Mouse (Mus musculus) intestine, embryonic 16.5 days (tissue): Measurements from ENCODE around the gene Tm6sf1. TPM values are rescaled to one million over a fixed set of nuclear protein-coding genes. Genes with fewer than 3 reads are reported as not detected.

Experiments used
- ATAC-seq: fragments of 200-750 bp; cut with Nextera tagmentation; 2 replicates; pipeline ENCODE4 v1.8.0; 2017; ENCODE audit warnings: moderate TSS enrichment, moderate library complexity
- H3K27ac ChIP-seq: fragments of 300-500 bp; sonication (generic); 2 replicates; pipeline ENCODE4 v1.5.1; 2014; ENCODE audit warnings: mild to moderate bottlenecking, low read length
- H3K27me3 ChIP-seq: fragments of 300-500 bp; sonication (generic); replicated peaks from 2 replicates; pipeline ENCODE4 v1.6.1; 2014; ENCODE audit warnings: low read length, control low read depth, mixed read lengths; ENCODE audit not compliant: control insufficient read depth, insufficient read depth
- H3K36me3 ChIP-seq: fragments of 300-500 bp; sonication (generic); 2 replicates; pipeline ENCODE4 v1.6.1; 2014; ENCODE audit warnings: low read length, control low read depth; ENCODE audit not compliant: control insufficient read depth, insufficient read depth
- H3K4me1 ChIP-seq: fragments of 300-500 bp; sonication (generic); 2 replicates; pipeline ENCODE4 v1.6.1; 2014; ENCODE audit warnings: low read length, control low read depth, mixed read lengths; ENCODE audit not compliant: control insufficient read depth, insufficient read depth
- H3K4me2 ChIP-seq: fragments of 300-500 bp; sonication (generic); 2 replicates; pipeline ENCODE4 v1.6.1; 2014; ENCODE audit warnings: low read depth, low read length, control low read depth
- H3K4me3 ChIP-seq: fragments of 300-500 bp; sonication (generic); 2 replicates; pipeline ENCODE4 v1.5.1; 2014; ENCODE audit warnings: mild to moderate bottlenecking, low read length
- H3K9ac ChIP-seq: fragments of 300-500 bp; sonication (generic); 2 replicates; pipeline ENCODE4 v1.6.1; 2014; ENCODE audit warnings: low read depth, low read length
- H3K9me3 ChIP-seq: fragments of 300-500 bp; sonication (generic); 2 replicates; pipeline ENCODE4 v1.6.1; 2016; ENCODE audit warnings: low read length, control low read depth; ENCODE audit not compliant: control insufficient read depth
- WGBS: fragments of 180-500 bp; shearing (Covaris S2); extraction: QIAGEN DNeasy Blood & Tissue Kit; methylation state at CpG from one replicate; pipeline ENCODE4 v1.1.7; 2014; 5-methylcytosine and 5-hydroxymethylcytosine counted together
- polyA plus RNA-seq: library from polyadenylated mRNA; unstranded; fragments of >200 nt; fragmentation: Nextera tagmentation; extraction: Ambion mirVana; gene quantifications from 2 replicates; pipeline ENCODE4 v1.2.1, GENCODE M21; 2015

Tm6sf1 gene
- polyA plus RNA-seq: 18.0 TPM in 2 replicates

- H3K9me3 ChIP-seq: no peaks in the 10 kb centered on the region
- ATAC-seq: peak; percentile 69
- H3K4me3 ChIP-seq: peak within 1 kb of the TSS; percentile 61
- H3K27me3 ChIP-seq: peaks cover 25% of the 10 kb centered on the region
- no peaks in the 10 kb centered on the region for H3K36me3 ChIP-seq
- no peaks in the 10 kb centered on the region; the same call in 1 of the 2 replicates for H3K4me1 ChIP-seq
- peak within 1 kb of the TSS; percentile 16 for H3K27ac ChIP-seq
- under 1% methylated on average over 63 of the region's 64 CpGs for WGBS
- peak within 1 kb of the TSS; percentile 94 for H3K4me2 ChIP-seq
- peak within 1 kb of the TSS; percentile 71 for H3K9ac ChIP-seq
These were observed at the start of gene Tm6sf1 for GRCm38 (mm10) chr7:81858968-81859721. Tm6sf1 (plus strand) TSS chr7:81859001.

GRCm38 (mm10) chr7:81824906-81825305, 33.9 kb upstream of the Tm6sf1 start:
- H3K9me3 ChIP-seq: no peaks in the 10 kb centered on the region
- ATAC-seq: no peak
- no peaks in the 10 kb centered on the region for H3K36me3 ChIP-seq
- H3K4me2 ChIP-seq: no peak overlapping the region
- 58% methylated on average over 3 of the region's 3 CpGs for WGBS
- H3K9ac ChIP-seq: no peak overlapping the region
- H3K27me3 ChIP-seq: no peaks in the 10 kb centered on the region
- peaks cover 27% of the 10 kb centered on the region for H3K4me1 ChIP-seq
- no peak overlapping the region for H3K27ac ChIP-seq
- no peak overlapping the region for H3K4me3 ChIP-seq

GRCm38 (mm10) chr7:81825381-81825780, 33.4 kb upstream of the Tm6sf1 start:
- H3K27ac ChIP-seq: no peak overlapping the region
- no peaks in the 10 kb centered on the region for H3K36me3 ChIP-seq
- WGBS: 28% methylated on average over 3 of the region's 3 CpGs
- no peak overlapping the region for H3K9ac ChIP-seq
- no peaks in the 10 kb centered on the region for H3K27me3 ChIP-seq
- no peak overlapping the region for H3K4me3 ChIP-seq
- H3K4me2 ChIP-seq: peak overlapping the region; percentile 26; the same call in 1 of the 2 replicates
- no peaks in the 10 kb centered on the region for H3K9me3 ChIP-seq
- no peak for ATAC-seq
- peaks cover 30% of the 10 kb centered on the region for H3K4me1 ChIP-seq

GRCm38 (mm10) chr7:81827806-81828667, 30.8 kb upstream of the Tm6sf1 start:
- Histone ChIP-seq H3K4me3 (peak overlapping the region; percentile 82), H3K36me3 (no peaks in the 10 kb centered on the region), H3K4me1 (peaks cover 30% of the 10 kb centered on the region), H3K9me3 (no peaks in the 10 kb centered on the region), H3K27ac (peak overlapping the region; percentile 94), H3K27me3 (no peaks in the 10 kb centered on the region), H3K9ac (peak overlapping the region; percentile 92), H3K4me2 (peak overlapping the region; percentile 83)
- WGBS: 22% methylated on average over 17 of the region's 17 CpGs
- ATAC-seq: peak; percentile 5; the same call in 1 of the 2 replicates

GRCm38 (mm10) chr7:81828681-81829378, 30.0 kb upstream of the Tm6sf1 start:
- Histone ChIP-seq H3K4me1 (peaks cover 30% of the 10 kb centered on the region), H3K4me2 (peak overlapping the region; percentile 83), H3K27ac (peak overlapping the region; percentile 94), H3K9me3 (no peaks in the 10 kb centered on the region), H3K9ac (peak overlapping the region; percentile 92), H3K36me3 (no peaks in the 10 kb centered on the region), H3K4me3 (peak overlapping the region; percentile 82), H3K27me3 (no peaks in the 10 kb centered on the region)
- peak; percentile 71 for ATAC-seq
- under 1% methylated on average over 76 of the region's 91 CpGs for WGBS

- Histone ChIP-seq H3K27ac (peak within 1 kb of the TSS; percentile 94), H3K4me2 (peak within 1 kb of the TSS; percentile 83), H3K9me3 (no peaks in the 10 kb centered on the region), H3K4me3 (peak within 1 kb of the TSS; percentile 82), H3K27me3 (no peaks in the 10 kb centered on the region), H3K4me1 (peaks cover 26% of the 10 kb centered on the region), H3K9ac (peak within 1 kb of the TSS; percentile 92), H3K36me3 (no peaks in the 10 kb centered on the region)
- peak; percentile 93 for ATAC-seq
- WGBS: under 1% methylated on average over 49 of the region's 58 CpGs
These were observed 29.4 kb upstream of the Tm6sf1 start, which contains the start of gene Btbd1 for GRCm38 (mm10) chr7:81829379-81829894. Btbd1 (minus strand) TSS chr7:81829431.

GRCm38 (mm10) chr7:81834847-81835246, 24.0 kb upstream of the Tm6sf1 start:
- H3K9me3 ChIP-seq: no peaks in the 10 kb centered on the region
- H3K36me3 ChIP-seq: no peaks in the 10 kb centered on the region
- ATAC-seq: no peak

GRCm38 (mm10) chr7:81835430-81835829, 23.4 kb upstream of the Tm6sf1 start:
- no peak for ATAC-seq
- Histone ChIP-seq H3K27me3 (no peaks in the 10 kb centered on the region), H3K4me3 (no peak overlapping the region), H3K4me2 (no peak overlapping the region), H3K4me1 (no peaks in the 10 kb centered on the region), H3K27ac (no peak overlapping the region), H3K9me3 (no peaks in the 10 kb centered on the region), H3K36me3 (no peaks in the 10 kb centered on the region), H3K9ac (no peak overlapping the region)
- WGBS: 90% methylated on average over 5 of the region's 5 CpGs

More at GRCm38 (mm10) chr7:81834847-81835246, 24.0 kb upstream of the Tm6sf1 start:
- peaks cover 3% of the 10 kb centered on the region; the same call in 1 of the 2 replicates for H3K4me1 ChIP-seq
- no peaks in the 10 kb centered on the region for H3K27me3 ChIP-seq
- H3K9ac ChIP-seq: no peak overlapping the region
- no peak overlapping the region for H3K4me2 ChIP-seq
- H3K4me3 ChIP-seq: no peak overlapping the region
- H3K27ac ChIP-seq: no peak overlapping the region
